Mouse (Mus musculus): ENCODE results near the gene Ppm1h.

Ppm1h gene

DNA sequence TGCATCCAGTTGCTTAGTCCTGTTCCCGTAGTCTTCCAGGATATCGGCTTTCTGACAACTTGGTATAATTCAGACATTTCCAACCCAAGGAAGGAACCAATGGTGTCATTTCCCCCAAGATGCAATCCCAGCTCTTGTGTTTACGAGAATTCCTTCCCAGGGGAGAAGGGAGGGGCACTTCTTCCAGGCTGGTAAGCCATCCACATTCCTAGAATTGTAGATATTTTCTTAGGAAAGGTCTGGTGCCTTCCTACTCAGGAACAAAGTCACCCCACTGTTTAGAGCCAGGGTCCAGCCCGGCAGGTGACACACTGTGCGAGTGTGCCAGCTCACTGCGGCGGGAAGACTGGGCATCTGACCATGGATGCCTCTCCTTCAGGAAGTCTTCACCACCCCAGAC, 264.2 kb downstream of the Ppm1h start:
- TF ChIP-seq GATA4 (IDR thresholded peaks at IDR 0.05; ENCODE audit: insufficient replicate concordance, low read length): no peak

GRCm38 (mm10) chr10:122943824-122944223, 265.3 kb downstream of the Ppm1h start:
- TF ChIP-seq GATA4 (IDR thresholded peaks at IDR 0.05; ENCODE audit: insufficient replicate concordance, low read length): no peak

DNA sequence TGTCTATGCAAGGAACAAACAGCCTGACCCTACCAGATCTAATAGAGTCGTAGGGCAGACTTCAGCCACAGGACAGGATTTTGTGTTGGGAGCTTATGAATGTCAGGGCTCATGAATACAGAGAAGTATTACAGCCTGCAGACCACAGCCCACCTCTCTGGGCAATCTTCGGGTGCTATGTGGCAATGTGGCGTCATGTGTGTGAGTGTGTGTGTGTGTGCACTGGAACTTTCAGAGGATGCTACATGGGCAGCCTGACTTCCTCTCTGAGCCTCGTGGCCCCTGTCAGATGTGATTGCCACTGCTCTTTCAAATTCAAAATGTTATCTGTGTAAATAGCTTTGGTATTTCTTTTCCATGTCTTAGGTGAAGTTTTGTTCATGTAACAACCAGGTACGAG, 266.3 kb downstream of the Ppm1h start:
- no peak for TF ChIP-seq GATA4 (IDR thresholded peaks at IDR 0.05; ENCODE audit: insufficient replicate concordance, low read length)

GRCm38 (mm10) chr10:122950966-122951365, 272.4 kb downstream of the Ppm1h start:
- no peak for TF ChIP-seq GATA4 (IDR thresholded peaks at IDR 0.05; ENCODE audit: insufficient replicate concordance, low read length)

DNA sequence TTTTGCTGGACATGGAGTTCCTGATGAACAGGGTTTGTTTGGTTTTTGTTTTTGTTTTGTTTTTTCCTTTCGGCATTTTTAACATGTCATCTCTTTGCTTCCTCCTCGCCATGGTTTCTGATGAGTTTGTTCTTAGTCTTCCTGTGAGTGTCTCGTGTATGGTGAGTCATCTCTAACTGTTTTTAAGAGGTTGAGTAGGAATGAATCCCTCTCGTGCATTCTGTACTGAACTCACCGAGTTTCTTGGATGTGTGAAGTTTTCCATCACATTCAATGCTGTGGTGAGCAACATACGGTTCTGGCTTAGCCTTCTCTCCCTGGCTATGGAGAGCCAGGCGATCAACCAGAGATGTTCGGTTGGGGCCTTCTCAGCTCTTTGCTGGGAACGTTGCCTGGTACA, 275.0 kb downstream of the Ppm1h start:
- no peak for TF ChIP-seq GATA4 (IDR thresholded peaks at IDR 0.05; ENCODE audit: insufficient replicate concordance, low read length)

GRCm38 (mm10) chr10:122957918-122958317, 279.4 kb downstream of the Ppm1h start:
- no peak for TF ChIP-seq GATA4 (IDR thresholded peaks at IDR 0.05; ENCODE audit: insufficient replicate concordance, low read length)

DNA sequence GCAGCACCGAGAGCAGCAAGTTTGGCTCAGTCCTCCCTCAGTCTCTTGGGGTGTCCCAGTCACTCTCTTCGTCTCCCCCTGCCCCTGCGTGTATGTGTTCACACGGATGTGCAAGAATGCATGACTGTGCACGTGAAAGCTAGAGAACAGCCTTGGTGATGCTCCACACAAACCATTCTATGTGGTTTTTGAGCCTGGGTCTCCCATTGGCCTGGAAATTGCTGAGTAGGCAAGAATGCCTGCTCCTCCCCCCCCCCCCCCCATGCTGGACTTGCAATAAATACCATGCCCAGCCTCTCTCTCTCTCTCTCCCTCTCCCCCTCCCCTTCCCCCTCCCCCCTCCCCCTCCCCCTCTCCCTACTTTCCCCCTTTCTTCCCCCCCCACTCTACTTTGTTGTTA, 280.1 kb downstream of the Ppm1h start:
- no peak for TF ChIP-seq GATA4 (IDR thresholded peaks at IDR 0.05; ENCODE audit: insufficient replicate concordance, low read length)

DNA sequence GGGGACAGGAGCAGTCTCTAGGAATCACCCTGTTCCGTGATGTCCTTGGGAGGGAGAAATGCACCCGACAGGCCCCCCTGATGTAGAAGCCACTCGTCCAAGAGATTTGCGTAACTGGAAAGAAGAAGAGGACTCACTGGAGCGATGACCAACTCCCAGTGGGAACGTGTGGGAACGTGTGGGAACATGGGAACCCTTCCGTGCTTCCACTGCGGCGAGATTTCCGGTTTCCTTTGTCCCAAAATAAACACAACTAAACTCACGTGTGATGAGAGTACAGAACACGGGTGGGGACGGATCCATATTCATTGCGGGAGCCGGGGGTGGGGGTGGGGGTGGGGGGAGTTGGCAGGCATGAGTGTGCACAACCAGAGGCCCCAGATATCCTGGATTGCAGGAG, 281.7 kb downstream of the Ppm1h start:
- TF ChIP-seq GATA4 (IDR thresholded peaks at IDR 0.05; ENCODE audit: insufficient replicate concordance, low read length): no peak

- TF ChIP-seq GATA4 (IDR thresholded peaks at IDR 0.05; ENCODE audit: insufficient replicate concordance, low read length): no peak
These were observed 282.2 kb downstream of the Ppm1h start for GRCm38 (mm10) chr10:122960738-122961137.

DNA sequence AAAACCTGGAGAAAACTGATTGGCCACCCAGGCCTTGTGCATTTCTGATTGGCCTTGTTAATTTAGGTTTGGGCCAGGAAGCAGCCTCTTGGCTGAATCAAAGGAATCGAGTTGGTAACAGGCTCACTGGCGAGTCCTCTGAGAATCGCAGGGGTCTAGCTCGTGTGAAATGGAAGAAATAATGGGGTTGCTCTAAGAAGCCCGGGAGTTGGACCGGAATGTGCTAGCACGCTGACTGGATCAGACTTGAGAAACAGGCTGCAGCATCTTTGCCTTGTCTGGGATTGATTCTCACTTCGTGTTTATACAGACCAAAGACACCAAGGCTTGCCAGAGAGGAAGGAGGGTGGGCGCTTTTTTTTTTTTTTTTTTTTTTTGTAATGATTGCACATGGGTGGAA, 282.9 kb downstream of the Ppm1h start:
- TF ChIP-seq GATA4 (IDR thresholded peaks at IDR 0.05; ENCODE audit: insufficient replicate concordance, low read length): no peak

DNA sequence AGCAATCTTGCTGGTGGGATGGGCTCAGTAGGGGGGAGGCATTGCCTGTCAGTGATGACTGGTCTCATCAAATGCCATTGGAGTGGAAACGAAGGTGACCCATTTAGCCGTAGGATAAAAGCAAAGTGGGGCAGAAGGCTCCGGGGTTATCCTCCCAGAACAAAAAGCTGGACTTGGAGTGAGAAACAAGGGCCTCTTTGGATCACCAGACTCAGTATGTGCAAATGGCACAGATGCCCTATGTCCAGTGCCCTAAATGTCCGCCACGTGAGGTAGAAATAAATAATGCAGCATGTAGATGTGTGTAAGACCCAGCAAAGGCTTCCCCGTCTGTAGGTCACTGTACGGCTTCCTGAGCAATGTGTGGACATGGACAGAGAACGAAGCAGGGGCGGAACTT, 284.1 kb downstream of the Ppm1h start:
- no peak for TF ChIP-seq GATA4 (IDR thresholded peaks at IDR 0.05; ENCODE audit: insufficient replicate concordance, low read length)

- TF ChIP-seq GATA4 (IDR thresholded peaks at IDR 0.05; ENCODE audit: insufficient replicate concordance, low read length): no peak
These were observed 285.1 kb downstream of the Ppm1h start for GRCm38 (mm10) chr10:122963463-122964240.

DNA sequence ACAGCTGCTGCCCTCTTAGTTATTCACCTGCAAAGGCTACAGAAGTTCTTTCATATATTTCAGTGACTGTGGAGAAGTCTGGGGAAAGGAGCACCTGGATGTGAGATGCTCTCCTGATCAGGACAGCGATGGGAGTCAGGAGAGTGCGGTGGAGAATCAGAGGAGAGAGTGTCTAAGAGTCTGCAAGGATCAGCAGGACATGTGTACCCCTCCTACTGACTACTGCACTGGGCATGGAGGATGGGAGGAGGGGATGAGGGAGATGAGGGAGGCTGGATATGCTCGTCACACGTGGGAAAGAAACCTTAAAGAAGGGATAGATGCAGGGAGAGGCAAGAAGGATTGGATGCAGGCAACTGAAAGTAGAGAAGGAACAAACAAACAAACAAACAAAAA, 285.7 kb downstream of the Ppm1h start:
- no peak for TF ChIP-seq GATA4 (IDR thresholded peaks at IDR 0.05; ENCODE audit: insufficient replicate concordance, low read length)

DNA sequence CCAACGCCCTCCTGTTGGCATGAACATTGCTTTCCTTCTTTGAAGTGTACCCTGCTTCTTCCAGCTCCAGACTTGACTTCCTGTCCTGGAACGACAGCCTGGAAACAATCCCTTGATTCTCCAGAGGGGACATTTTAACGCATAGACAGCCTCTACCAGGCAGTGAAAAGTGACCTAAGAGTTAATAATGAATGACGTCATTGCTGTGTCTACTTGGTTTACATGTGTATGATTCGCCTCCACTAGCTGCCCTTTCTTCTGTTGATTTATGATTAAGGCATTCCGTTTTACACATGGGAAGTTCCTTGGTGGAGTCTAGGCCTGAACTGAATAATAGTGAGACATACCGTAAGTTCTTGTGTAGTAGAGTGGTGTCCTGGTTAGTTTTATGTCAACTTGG, 287.9 kb downstream of the Ppm1h start:
- TF ChIP-seq GATA4 (IDR thresholded peaks at IDR 0.05; ENCODE audit: insufficient replicate concordance, low read length): no peak

GRCm38 (mm10) chr10:122970188-122970587, 291.6 kb downstream of the Ppm1h start:
- no peak for TF ChIP-seq GATA4 (IDR thresholded peaks at IDR 0.05; ENCODE audit: insufficient replicate concordance, low read length)

- no peak for TF ChIP-seq GATA4 (IDR thresholded peaks at IDR 0.05; ENCODE audit: insufficient replicate concordance, low read length)
These were observed 294.7 kb downstream of the Ppm1h start for GRCm38 (mm10) chr10:122973241-122973640.

- no peak for TF ChIP-seq GATA4 (IDR thresholded peaks at IDR 0.05; ENCODE audit: insufficient replicate concordance, low read length)
These were observed 297.5 kb downstream of the Ppm1h start for GRCm38 (mm10) chr10:122976038-122976437.
